Mouse (Mus musculus): Measurements from ENCODE around the gene Col4a3.

- no peak for TF ChIP-seq CTCF (IDR thresholded peaks at IDR 0.05; ENCODE audit: borderline replicate concordance, insufficient read depth, low read length)
- no peak for TF ChIP-seq POLR2A (IDR thresholded peaks at IDR 0.05; ENCODE audit: low read depth, low read length)
Observed at GRCm38 (mm10) chr1:82726482-82726881, 139.8 kb downstream of the Col4a3 start.

All from embryonic fibroblast, embryonic 13.5 days (primary cell).